Mouse (Mus musculus): Measurements from ENCODE around the gene Smarcc2.

- TF ChIP-seq GATA1 (IDR thresholded peaks at IDR 0.05; ENCODE audit: borderline replicate concordance, low read length) (no peak), FLI1 (IDR thresholded peaks at IDR 0.05; ENCODE audit: low read length) (no peak)
Observed at GRCm38 (mm10) chr10:128486370-128486769, 27.3 kb downstream of the Smarcc2 start.
